Mouse (Mus musculus) kidney, adult 18-20 months (tissue): ENCODE results near the gene Mok.

Experiments
- DNase-seq: peaks from one replicate; pipeline ENCODE4 v3.0.0; 2021

The Mok gene

GRCm38 (mm10) chr12:110806301-110806970 is 34.3 kb downstream of the Mok start:
- DNase-seq, result peak; percentile 54

DNA sequence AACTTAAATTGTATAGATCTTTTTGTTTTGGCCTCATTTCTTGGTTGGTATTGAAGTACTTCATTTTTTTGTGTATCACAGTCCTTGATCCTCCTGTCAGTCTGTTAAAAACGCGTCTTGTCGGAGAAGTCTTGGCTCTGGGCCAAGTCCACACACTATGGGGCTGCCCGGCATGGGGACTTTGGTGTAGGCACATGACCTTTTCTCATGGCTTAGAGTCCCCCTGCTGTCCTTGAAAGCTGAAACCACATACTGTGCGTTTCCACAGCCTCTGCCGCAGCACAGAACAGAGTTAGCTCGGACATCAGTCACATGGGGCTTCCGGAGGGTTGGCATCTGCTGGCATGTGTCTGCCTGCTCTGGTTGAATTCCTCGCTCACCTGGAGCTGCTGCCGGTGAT is 36.5 kb downstream of the Mok start:
- DNase-seq, result no peak

DNA sequence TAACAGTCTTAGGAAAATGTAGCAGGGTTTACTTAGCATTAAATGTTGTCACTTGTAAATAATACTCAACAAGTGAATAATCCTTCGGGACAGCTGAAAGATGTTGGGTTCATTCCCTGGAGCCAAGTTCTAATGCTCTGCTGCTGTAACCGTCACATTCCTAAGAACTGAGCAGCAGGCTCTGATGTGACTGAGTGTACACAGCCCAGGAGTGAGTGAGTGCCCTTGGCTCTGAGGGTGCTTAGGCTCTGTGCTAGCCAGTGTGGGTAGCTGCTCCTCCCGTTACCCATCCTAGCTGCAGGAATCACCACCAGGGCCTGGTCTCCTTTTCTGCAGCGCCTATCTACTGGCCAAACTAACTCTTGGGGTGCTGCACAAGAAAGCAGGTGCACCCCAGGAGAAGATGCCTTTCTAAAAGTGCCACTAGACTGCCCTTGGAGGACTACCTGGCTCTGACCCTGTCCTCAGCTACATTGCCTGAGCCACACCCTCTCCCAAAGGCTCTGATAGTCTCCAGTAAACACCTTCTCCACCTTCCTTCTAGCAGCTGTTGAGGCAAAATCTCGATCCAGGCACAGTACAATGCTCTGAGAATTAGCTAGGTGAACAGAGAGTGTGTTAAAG is 38.0 kb downstream of the Mok start:
- no peak for DNase-seq

DNA sequence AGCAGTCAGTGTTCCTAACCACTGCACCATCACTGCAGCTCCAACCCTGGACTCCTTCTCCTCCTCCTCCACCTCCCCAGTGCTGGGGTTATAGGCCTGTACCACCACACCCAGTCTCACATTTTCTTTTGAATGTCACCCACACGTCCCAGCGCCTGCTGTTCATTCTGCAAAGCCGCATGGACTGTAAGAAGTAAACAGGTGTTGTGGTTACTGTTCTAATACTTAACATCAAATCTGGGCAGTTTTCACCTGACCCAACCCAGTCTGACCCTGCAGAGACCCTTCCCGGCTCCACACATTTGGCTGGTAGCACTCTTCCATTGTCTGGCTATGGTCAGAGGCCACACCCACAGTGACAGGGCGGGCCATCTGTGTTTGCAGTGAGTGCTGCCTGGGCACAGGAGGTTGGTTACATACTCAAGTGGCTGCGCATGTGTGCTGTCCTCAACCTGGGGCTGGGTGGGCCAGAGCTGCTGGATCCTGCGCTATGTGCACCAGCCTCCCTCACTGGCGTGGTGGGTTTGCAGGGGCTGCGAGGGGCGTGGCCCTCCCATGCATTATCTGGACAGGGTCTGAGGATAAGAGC is 38.8 kb downstream of the Mok start:
- no peak for DNase-seq

GRCm38 (mm10) chr12:110799226-110799625 is 41.5 kb downstream of the Mok start:
- DNase-seq, result no peak

DNA sequence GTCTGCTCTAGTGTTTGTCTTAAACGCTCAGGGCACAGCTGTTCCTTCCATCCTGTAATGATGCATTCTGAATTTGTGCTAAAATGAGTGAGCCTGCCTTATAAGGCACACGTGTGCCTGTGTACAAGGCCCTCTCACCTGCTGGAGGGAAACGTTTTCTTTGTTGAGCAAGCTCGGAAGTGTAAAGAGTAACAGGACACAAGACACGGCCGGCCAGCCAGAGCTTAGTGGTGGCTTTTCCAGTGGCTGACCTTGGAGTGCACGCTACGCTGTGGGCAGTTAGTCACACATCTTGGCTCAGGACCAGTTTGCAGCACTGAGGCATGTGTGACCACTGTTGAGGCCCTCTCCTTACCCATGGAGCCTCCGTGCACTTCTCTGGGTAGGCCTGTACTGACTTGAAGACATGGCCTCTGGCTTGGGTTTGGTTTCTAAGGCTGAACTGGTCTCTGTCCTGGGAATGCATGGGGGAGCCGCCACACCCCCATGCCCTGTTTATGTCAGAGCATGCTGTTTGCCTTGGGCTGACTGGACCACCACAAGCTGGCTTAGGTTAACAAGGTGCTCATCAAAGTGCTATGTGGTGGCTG is 42.8 kb downstream of the Mok start:
- peak; percentile 51 for DNase-seq

DNA sequence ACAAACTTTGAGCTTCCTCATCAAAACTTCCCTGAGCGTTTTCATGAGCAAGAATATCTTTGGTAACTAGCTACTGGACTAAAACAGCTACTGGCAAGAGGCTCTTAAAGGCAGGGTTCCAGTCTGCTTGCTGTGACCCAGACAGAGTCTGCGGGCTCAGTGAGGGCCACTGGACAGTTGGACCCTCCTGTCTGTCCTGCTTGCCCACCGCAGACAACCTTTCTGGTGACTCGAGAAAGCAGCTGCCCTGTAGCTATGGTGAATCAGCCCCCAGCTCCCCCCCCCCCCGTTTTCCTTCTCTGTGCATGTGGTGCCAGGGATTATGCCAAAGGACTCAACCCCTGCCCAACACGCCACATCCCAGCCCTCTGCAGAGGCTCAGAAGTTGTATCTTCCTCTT is 43.5 kb downstream of the Mok start:
- DNase-seq, result no peak

GRCm38 (mm10) chr12:110796748-110797147 is 44.0 kb downstream of the Mok start:
- DNase-seq, result no peak

DNA sequence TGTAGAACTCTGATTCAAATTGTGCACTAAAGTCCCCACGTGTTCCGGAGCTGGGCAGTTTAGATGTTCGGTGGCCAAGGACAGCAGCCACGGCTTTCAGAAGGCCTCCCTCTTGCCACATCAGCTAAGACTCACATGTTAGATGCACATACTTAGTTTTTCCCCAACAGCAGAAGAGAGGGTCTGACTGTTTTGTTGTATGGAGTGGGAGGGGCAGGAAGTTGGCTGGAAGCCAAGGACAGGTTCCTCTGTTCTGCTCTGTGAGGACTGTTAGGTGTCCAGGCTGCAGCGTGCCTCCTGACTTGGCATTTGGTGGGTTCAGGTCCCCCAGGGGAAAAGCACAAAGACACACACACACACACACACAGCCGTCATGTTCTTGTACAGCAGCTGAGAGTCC is 45.7 kb downstream of the Mok start:
- DNase-seq, result no peak

DNA sequence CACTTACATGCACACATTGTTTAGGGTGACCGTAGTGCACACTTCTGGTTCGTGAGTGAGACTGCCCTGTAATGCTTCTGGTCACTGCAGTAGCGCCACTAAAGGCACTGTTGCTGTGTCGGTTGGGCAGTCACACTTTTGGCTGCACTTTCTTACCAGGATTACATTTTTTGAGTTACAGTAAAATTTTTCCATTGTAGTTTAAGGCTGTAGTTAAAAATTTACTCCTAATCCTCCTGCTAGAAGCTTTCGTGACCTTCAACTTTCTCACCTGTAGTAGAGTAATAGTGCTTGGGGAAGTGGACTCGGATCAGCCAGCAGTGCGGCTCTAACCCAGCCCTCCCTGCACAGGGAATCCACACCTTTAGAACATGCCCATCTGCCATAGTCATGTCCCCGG is 49.7 kb downstream of the Mok start:
- no peak for DNase-seq

GRCm38 (mm10) chr12:110790580-110790979 is 50.2 kb downstream of the Mok start:
- DNase-seq, result no peak

DNA sequence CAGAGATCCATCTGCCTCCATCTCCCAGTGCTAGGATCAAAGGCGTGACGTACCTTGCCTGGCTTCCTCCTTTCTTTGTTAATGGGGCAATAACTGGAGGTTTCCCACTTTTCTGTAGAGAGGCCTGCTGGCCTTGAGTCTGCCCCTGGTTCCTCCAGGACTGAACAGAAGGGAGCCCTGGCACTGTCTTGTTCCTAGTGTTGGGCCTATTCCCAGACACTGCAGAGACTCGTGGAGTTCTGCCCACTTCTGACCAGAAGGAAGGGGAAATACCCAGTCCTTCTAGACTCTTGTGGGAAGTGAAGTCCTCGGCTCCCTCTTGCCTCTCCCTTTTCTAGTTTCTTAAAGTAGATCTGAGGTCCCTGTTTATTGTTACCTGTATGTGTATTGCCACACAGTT is 54.5 kb downstream of the Mok start:
- no peak for DNase-seq

DNA sequence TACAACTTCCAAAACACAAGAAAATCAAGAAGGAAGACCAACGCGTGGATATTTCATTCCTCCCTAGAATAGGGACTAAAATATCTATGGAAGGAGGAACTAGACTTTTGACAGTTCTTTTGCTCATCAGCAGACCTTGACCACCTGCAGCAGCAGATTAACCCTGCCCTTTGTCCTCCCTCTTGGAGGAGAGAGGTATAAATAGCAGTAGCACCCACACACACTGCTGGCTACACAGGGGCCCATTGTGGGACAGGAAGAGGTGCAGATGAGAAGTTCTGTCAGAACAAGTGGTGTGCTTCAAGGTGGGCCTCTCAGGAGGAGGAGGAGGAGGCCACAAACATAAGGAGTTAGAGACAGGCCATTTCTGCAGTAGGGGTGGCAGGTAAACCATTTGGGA is 56.5 kb downstream of the Mok start:
- DNase-seq, result no peak

- no peak for DNase-seq
These were observed 58.5 kb downstream of the Mok start for GRCm38 (mm10) chr12:110782278-110782677.

DNA sequence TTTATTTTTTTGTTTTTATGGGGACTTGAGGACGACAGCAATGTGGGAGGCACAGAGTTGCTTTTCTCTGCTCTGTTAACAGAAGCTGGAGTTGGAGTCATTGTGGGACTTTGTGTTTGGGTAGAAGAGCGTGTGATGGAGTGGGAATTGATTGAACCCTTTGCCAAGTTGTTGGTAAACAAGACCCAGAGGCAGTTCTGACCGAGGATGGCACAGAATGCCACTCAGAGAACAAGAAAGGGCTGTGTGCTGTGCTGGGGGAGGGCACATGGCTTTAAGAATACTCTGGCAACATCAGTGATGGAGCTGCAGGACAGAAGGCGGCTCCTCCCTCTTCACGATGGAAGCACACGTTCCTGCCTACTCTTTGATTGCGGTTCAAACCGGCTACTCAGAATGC is 59.6 kb downstream of the Mok start:
- DNase-seq, result no peak

DNA sequence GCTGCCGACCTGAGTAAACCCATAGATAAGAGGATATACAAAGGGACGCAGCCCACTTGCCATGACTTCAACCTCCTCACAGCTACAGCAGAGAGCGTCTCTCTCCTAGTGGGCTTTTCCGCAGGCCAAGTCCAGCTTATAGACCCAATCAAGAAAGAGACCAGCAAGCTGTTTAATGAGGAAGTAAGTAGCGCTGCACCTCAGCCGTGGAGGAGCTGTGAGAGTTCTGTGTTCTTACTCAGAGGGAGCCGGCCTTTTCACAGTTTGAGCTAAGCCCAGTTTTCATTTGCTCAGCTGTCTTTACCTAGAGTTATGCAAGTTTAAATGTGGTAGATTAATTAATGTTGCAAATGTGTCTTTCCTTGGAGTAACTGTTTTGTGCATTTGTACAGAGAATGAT is 61.4 kb downstream of the Mok start:
- DNase-seq, result no peak

DNA sequence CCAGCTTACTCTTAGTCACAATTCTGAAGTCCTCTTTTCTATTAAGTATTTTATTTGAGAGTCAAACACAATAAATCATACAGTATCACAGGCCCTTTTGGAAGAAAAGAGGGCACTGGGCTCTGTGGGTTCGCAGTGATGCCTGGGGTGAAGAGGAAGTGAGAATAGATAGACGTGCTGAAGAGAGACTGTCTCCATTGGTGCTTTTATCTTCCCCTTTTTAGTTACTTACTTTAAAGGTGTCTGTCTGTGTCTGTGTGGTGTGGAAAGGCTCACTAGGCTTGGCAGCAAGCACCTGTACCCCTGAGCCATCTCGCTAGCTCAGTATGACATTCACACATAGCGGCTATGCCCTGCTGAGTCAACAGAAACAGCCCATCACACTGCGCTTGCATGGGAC is 62.9 kb downstream of the Mok start:
- no peak for DNase-seq

DNA sequence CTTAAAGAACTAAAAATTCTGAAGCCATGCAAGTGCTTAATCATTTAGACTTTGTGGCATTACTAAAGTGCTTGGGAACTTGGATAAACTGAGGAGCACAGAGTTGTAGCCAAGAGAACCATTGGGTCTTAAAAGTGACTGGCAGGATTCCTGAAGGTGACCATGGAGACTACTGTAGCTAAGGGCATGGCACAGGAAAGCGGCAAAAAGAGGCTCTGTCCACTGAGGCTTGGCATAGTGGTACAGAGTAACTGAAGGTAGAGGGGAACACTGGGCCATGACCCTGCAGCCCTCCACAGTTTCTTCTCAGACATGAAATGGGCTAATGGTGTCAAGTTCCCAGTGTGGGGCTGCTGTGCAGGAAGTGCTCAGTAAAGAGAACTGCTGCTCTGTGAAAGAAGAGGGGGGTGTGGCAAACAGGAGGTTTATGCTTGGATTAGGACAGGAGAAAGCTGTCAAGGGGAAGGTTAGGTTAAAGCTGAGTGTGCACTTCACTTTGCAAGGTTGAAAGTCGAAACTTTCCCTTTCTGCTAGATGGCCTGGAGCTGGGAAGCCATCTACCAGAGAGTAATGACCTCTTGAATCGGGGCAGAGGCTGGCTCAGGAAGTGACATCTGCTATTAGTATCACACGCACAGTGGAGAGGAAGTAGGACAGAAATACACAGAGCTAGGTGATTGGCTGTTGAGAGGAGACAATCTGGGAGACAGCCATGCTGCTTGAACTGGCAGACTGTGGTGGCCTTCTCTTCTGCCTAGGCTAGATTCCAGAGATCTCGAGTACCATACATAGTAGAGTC is 64.9 kb downstream of the Mok start:
- no peak for DNase-seq

GRCm38 (mm10) chr12:110771961-110772360 is 68.8 kb downstream of the Mok start:
- no peak for DNase-seq

- DNase-seq, result no peak
These were observed 70.1 kb downstream of the Mok start for GRCm38 (mm10) chr12:110770479-110771247.

DNA sequence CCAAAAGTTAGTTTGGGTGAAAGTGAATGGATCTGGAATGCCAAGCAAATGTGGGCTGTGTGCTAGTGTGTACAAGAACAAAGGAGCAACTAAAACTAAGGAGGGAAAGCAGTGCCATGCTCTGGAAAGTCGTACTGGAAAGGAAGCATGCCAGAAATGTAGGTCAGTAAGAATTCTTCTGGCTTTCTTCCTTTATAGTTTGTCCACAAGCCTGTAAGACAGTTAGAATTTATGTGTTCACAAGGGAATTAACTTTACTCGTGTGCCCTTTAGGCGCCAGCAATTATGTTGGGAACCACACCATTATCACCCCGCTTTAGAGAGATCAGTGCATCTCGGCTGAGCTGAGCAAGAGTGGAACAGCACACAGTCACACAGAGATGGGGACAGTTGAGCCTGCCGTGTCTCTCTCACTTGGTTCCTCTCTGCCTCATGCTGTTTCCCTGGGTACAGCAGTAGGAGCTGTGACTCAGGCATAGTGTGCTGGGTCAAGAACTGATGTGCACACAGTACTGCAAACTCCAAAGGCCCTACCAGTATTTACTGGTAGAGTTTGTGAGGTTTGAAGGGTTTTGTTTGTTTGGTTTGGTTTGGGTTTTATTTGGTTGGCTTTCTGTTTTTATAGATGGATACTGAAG is 71.0 kb downstream of the Mok start:
- DNase-seq, result no peak

DNA sequence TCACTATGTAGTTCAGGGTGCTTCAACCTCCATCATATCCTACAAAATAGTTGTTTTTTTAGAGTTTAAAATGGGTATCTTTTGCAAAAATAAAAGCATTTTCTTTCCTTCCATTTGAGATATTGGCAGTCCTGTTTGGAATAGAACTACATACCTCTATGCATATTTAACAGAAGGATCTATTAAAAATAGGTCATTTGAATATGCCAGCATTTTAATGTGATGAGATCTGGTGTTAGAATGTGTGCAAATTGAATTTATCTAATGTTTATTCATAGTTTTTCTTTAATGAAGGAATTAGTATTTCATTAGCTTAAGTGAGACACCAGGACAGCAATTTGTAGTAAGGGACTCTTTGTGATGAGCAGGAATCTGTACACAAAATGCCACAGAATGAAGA is 72.2 kb downstream of the Mok start:
- no peak for DNase-seq
